In genomic region chr9:23576314-23576713, GRCm38 (mm10) we compare ENCODE assay signal across 19 mouse cellular contexts.
DNase-seq lines count a peak whose midpoint lies in the region; ATAC-seq and TF ChIP-seq lines count a peak whose summit lies in the region.
"Had no signal": no experiment of that assay in that cellular context is flagged by ENCODE, and none has a peak within 500 bp of the region (broad histone marks: within the 10 kb centered on the region; RNA-seq: fewer than 3 reads in every experiment).

No protein-coding gene starts in this region.

- H3K9ac ChIP-seq in forebrain, embryonic 15.5 days (replicated peaks): no peak overlapping the region
- H3K9ac ChIP-seq in forebrain, embryonic 12.5 days: no peak overlapping the region
- no peak overlapping the region for H3K9ac ChIP-seq in hindbrain, embryonic 12.5 days
- H3K9ac ChIP-seq: embryonic facial prominence, embryonic 13.5 days; embryonic facial prominence, embryonic 15.5 days had no signal

- no peak overlapping the region for H3K4me2 ChIP-seq in forebrain, embryonic 15.5 days (replicated peaks)
- no peak overlapping the region for H3K4me2 ChIP-seq in forebrain, embryonic 12.5 days
- no peak overlapping the region for H3K4me2 ChIP-seq in hindbrain, embryonic 12.5 days (replicated peaks)
- H3K4me2 ChIP-seq: embryonic facial prominence, embryonic 13.5 days; embryonic facial prominence, embryonic 15.5 days had no signal

- peaks cover 21% of the 10 kb centered on the region for H3K4me1 ChIP-seq in forebrain, embryonic 15.5 days
- peaks cover 4% of the 10 kb centered on the region; the same call in 1 of the 2 replicates for H3K4me1 ChIP-seq in forebrain, embryonic 12.5 days
- no peaks in the 10 kb centered on the region for H3K4me1 ChIP-seq in hindbrain, embryonic 12.5 days
- H3K4me1 ChIP-seq: embryonic facial prominence, embryonic 15.5 days had no signal

- no peak for TF ChIP-seq POLR2A in brain, embryonic 14.5 days (IDR thresholded peaks at IDR 0.05; ENCODE audit: borderline replicate concordance, extremely low read depth, insufficient read depth, insufficient read length, poor library complexity, severe bottlenecking)

- 59% methylated on average over 2 of the region's 2 CpGs for WGBS in forebrain, embryonic 15.5 days
- WGBS in forebrain, embryonic 12.5 days: 74% methylated on average over 2 of the region's 2 CpGs
- WGBS in hindbrain, embryonic 12.5 days: 81% methylated on average over 2 of the region's 2 CpGs

- H3K27me3 ChIP-seq in forebrain, embryonic 15.5 days: no peaks in the 10 kb centered on the region
- H3K27me3 ChIP-seq in forebrain, embryonic 12.5 days: no peaks in the 10 kb centered on the region
- H3K27me3 ChIP-seq in hindbrain, embryonic 12.5 days: no peaks in the 10 kb centered on the region
- H3K27me3 ChIP-seq: embryonic facial prominence, embryonic 13.5 days; embryonic facial prominence, embryonic 15.5 days had no signal

- peak overlapping the region; percentile 45; the same call in 1 of the 2 replicates for H3K27ac ChIP-seq in forebrain, embryonic 15.5 days (replicated peaks)
- no peak overlapping the region for H3K27ac ChIP-seq in forebrain, embryonic 12.5 days
- H3K27ac ChIP-seq in hindbrain, embryonic 12.5 days: no peak overlapping the region
- H3K27ac ChIP-seq: embryonic facial prominence, embryonic 13.5 days; embryonic facial prominence, embryonic 15.5 days; forebrain, embryonic 10.5 days had no signal

- no peak overlapping the region for H3K4me3 ChIP-seq in forebrain, embryonic 15.5 days
- no peak overlapping the region for H3K4me3 ChIP-seq in forebrain, embryonic 12.5 days (replicated peaks)
- no peak overlapping the region for H3K4me3 ChIP-seq in hindbrain, embryonic 12.5 days
- H3K4me3 ChIP-seq: embryonic facial prominence, embryonic 13.5 days; embryonic facial prominence, embryonic 15.5 days; erythroblast, embryonic 14.5 days; forebrain, embryonic 10.5 days had no signal

- no peak for TF ChIP-seq CTCF in brain, embryonic 14.5 days (IDR thresholded peaks at IDR 0.05; ENCODE audit: borderline replicate concordance, extremely low read depth, insufficient read depth, insufficient read length)

- no peaks in the 10 kb centered on the region for H3K36me3 ChIP-seq in forebrain, embryonic 15.5 days
- H3K36me3 ChIP-seq in forebrain, embryonic 12.5 days (replicated peaks): no peaks in the 10 kb centered on the region
- H3K36me3 ChIP-seq in hindbrain, embryonic 12.5 days: no peaks in the 10 kb centered on the region
- H3K36me3 ChIP-seq: embryonic facial prominence, embryonic 13.5 days; embryonic facial prominence, embryonic 15.5 days; forebrain, embryonic 10.5 days had no signal

- no peak; the same call in 1 of the 2 replicates for ATAC-seq in forebrain, embryonic 15.5 days (replicated peaks)
- ATAC-seq in forebrain, embryonic 12.5 days (ENCODE audit: low FRiP score): no peak
- no peak for ATAC-seq in hindbrain, embryonic 12.5 days (ENCODE audit: low FRiP score)

- no peaks in the 10 kb centered on the region for H3K9me3 ChIP-seq in forebrain, embryonic 15.5 days
- no peaks in the 10 kb centered on the region for H3K9me3 ChIP-seq in forebrain, embryonic 12.5 days
- no peaks in the 10 kb centered on the region for H3K9me3 ChIP-seq in hindbrain, embryonic 12.5 days (replicated peaks)
- H3K9me3 ChIP-seq: embryonic facial prominence, embryonic 13.5 days; embryonic facial prominence, embryonic 15.5 days; forebrain, embryonic 10.5 days had no signal

- peak; percentile 52 for DNase-seq in brain, adult 2 months (ENCODE audit: low read depth, low spot score)
- peak; percentile 79 for DNase-seq in brain, embryonic 14.5 days (ENCODE audit: low read depth)
- DNase-seq: adrenal gland, adult 2 months; adrenal gland, postnatal 10 days; adrenal gland, postnatal 25 days; cerebellum, adult 11 months; cerebellum, adult 18-20 months; cerebellum, adult 8-10 months; cerebellum, adult 9-11 months; cerebellum, postnatal 14 days; cerebellum, postnatal 36 days; embryo, embryonic 11 days had no signal
